Mouse (Mus musculus) thymus, postnatal 0 days (tissue): ENCODE measurements around the gene Akt3. TPM values are rescaled to one million over a fixed set of nuclear protein-coding genes. Genes with fewer than 3 reads are reported as not detected.

Experiments
- DNase-seq: peaks from one replicate; pipeline ENCODE4 v3.0.0-alpha.2; 2015; ENCODE audit warnings: low spot score
- polyA plus RNA-seq: library from polyadenylated mRNA; unstranded; fragments of >200 nt; fragmentation: Nextera tagmentation; extraction: Ambion mirVana; gene quantifications from 2 replicates; pipeline ENCODE4 v1.2.1, GENCODE M21; 2015

Akt3 gene
- polyA plus RNA-seq, 1 experiment from 2014 or later: 2.1 TPM

- peak; percentile 40 for DNase-seq
These were observed 271.7 kb downstream of the Akt3 start for GRCm38 (mm10) chr1:176986275-176986674.

- DNase-seq: no peak
These were observed 272.3 kb downstream of the Akt3 start for GRCm38 (mm10) chr1:176985691-176986090.

- no peak for DNase-seq
These were observed 275.3 kb downstream of the Akt3 start for GRCm38 (mm10) chr1:176982671-176983070.

DNA sequence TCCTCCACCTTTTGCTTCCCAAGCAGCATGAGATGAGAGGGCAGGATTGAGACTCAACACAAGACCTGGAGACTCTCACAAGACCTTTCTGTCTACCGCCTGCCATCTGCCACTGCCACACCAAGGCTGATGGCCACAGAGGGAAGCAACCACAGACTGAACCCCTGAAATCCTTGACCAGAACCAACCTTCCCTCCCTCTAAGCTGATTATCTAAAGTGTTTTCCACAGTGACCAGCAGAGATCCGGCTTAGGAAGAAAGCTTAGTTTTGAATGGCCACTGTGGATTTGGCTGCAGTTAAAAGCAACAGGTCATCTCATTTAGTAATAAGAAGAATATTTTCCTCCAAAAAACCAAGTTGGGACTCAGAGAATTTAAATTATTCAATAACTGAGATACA lies 276.5 kb downstream of the Akt3 start:
- DNase-seq: no peak

- no peak for DNase-seq
These were observed 277.1 kb downstream of the Akt3 start for GRCm38 (mm10) chr1:176980801-176981400.

DNA sequence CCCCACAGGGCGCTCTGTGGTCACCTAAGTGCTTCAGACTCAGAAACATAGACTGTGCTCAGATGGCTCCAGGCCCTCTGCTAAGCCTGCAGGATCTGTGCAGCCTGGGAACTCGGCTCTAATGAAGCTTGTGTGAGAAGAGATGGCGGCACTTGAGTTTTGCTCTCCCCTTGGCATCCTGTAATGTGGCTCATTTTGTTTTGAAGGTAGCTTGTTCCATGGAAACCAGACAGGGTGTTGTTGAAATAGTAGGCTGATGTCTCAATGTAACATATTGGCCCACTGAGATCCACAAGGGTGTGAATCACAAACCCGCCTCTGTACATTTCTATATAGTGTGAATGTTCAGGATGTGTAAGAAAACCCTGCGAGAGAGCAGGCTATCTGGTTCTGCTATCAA lies 277.9 kb downstream of the Akt3 start:
- no peak for DNase-seq

- DNase-seq: no peak
These were observed 278.8 kb downstream of the Akt3 start for GRCm38 (mm10) chr1:176979235-176979634.

- DNase-seq: peak; percentile 28
These were observed 284.5 kb downstream of the Akt3 start for GRCm38 (mm10) chr1:176973356-176974088.

DNA sequence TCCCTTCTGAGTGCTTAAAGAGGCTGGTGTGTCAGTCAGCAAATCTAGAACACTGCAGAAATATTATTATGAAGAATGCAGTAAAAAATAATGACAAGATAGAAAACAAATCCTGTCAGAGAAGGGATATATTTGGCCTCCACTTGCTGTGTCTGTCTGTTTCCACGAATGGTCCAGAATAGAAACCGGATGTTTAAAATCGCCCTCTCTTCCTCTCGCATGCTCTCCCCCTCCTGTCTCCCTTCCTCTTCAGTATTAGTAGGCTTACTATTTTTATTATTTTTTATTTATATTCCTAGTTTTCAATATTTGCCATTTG lies 286.6 kb downstream of the Akt3 start:
- DNase-seq: no peak

GRCm38 (mm10) chr1:176970635-176971478 lies 287.1 kb downstream of the Akt3 start:
- no peak for DNase-seq

Other genes starting within 250 kb of the Akt3 start
- gene Zbtb18, start 184.1 kb upstream of the Akt3 start, polyA plus RNA-seq: 5.9 and 7.1 TPM in 2 replicates